In the genomic region with DNA sequence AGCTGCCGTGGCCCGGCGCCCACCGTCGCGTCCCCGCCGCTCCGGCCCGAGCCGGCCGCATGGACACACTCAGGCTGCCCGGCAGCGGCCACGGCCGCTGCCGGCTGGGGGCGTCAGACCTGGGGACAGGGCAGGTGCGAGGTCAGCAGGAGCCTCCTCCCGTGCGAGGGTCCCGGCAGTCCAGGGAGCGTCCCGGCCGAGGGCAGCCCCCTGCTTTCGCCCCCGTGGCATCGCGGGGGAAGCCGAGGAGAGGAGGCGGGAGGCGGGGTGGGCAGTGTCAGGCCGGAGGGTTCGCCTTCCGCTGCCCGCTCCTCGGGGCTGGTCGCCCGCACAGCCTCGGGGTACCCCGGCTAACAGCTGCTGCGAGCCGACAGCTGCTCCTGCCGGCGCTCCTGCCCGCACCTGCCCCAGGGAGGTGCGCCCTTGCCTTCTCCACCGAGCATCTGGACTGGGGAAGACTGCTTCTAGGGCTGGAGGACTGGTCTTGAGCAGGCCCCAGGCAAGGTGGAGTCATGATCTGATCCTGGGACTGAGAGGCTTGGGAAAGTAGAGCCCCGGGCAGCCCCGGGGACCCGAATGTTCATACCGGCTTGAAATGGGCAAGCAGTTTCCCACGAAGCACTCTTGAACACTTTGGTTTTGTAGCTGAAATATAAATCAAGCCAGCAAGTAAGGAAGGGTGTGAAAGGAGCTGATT, we compare ENCODE assay signal across 8 mouse cellular contexts. TPM values are rescaled to one million over a fixed set of nuclear protein-coding genes. Genes with fewer than 3 reads are reported as not detected.
DNase-seq lines count a peak whose midpoint lies in the region; ATAC-seq lines count a peak whose summit lies in the region.

No protein-coding gene starts in this region.

- no peaks in the 10 kb centered on the region for H3K36me3 ChIP-seq in neural tube, embryonic 11.5 days (ENCODE audit: control insufficient read depth, insufficient read depth, low read length)

- peak; percentile 70 for DNase-seq in neural tube, embryonic 11.5 days (ENCODE audit: low spot score)
- no peak for DNase-seq in neural tube, embryonic 10.5 days (ENCODE audit: extremely low spot score, low spot score)
- peak; percentile 20 to 65 for DNase-seq in kidney, postnatal 36 days
- DNase-seq in lung, postnatal 25 days (ENCODE audit: low spot score): peak; percentile 16
- peak; percentile 20 for DNase-seq in retina, postnatal 7 days (ENCODE audit: low read depth, low spot score)
- peak; percentile 31 to 44 for DNase-seq in urinary bladder, postnatal 36 days (ENCODE audit: low spot score in 2 of 2)

- WGBS in neural tube, embryonic 11.5 days: under 1% methylated on average over 47 of the region's 53 CpGs

- peak overlapping the region; percentile 91 for H3K9ac ChIP-seq in neural tube, embryonic 11.5 days (ENCODE audit: low read length)

- peak; percentile 83 for ATAC-seq in neural tube, embryonic 11.5 days (ENCODE audit: insufficient read depth, low FRiP score, low TSS enrichment)
- peak; percentile 13 for ATAC-seq in common myeloid progenitor, adult 5-6 weeks (replicated peaks; ENCODE audit: low read depth, poor library complexity, severe bottlenecking)
- peak; percentile 32 for ATAC-seq in granulocyte monocyte progenitor cell, adult 5-6 weeks (replicated peaks; ENCODE audit: poor library complexity, severe bottlenecking)

- H3K4me3 ChIP-seq in neural tube, embryonic 11.5 days (ENCODE audit: low read depth, low read length): peak overlapping the region; percentile 99

- no peaks in the 10 kb centered on the region for H3K27me3 ChIP-seq in neural tube, embryonic 11.5 days (ENCODE audit: control insufficient read depth, insufficient read depth, low read length)

- peak overlapping the region; percentile 53 for H3K4me2 ChIP-seq in neural tube, embryonic 11.5 days (ENCODE audit: low read depth)

- 0 out of 2 replicates have a peak, but pooled peaks cover 4% of the 10 kb centered on the region for H3K4me1 ChIP-seq in neural tube, embryonic 11.5 days (ENCODE audit: control insufficient read depth, insufficient read depth, low read length)

- no peaks in the 10 kb centered on the region for H3K9me3 ChIP-seq in neural tube, embryonic 11.5 days (ENCODE audit: control insufficient read depth, low read length)

- H3K27ac ChIP-seq in neural tube, embryonic 11.5 days (ENCODE audit: low read depth, low read length): peak overlapping the region; percentile 93

RNA-seq across cellular contexts. Expression of a gene that starts 0.5 kb away (rescaled TPM):
- 51.5 and 62.9 TPM in 2 replicates for polyA plus RNA-seq in neural tube, embryonic 11.5 days (2014; fragmentation: Nextera tagmentation; extraction: Ambion mirVana)
- total RNA-seq in common myeloid progenitor, adult 5-6 weeks (2017): 134 and 174 TPM in 2 replicates
- 62.5 and 69.5 TPM in 2 replicates for total RNA-seq in granulocyte monocyte progenitor cell, adult 5-6 weeks (2014; fragmentation: Nextera tagmentation)
- total RNA-seq in granulocyte monocyte progenitor cell, adult 5-6 weeks (2017): 64.4 and 81.0 TPM in 2 replicates

Comparison
In these comparisons a context has a peak if more than half of its experiments do, and no peak if none do; other contexts are left out.
1. ATAC-seq: peak in every context shown above with its lines; median percentile 83 in neural tube, embryonic 11.5 days; 32 in granulocyte monocyte progenitor cell, adult 5-6 weeks; 13 in common myeloid progenitor, adult 5-6 weeks.